Mouse (Mus musculus) lung, embryonic 16.5 days (tissue): ENCODE measurements around the gene Gm9733. TPM values are rescaled to one million over a fixed set of nuclear protein-coding genes. Genes with fewer than 3 reads are reported as not detected.
"Not testable (repeated sequence)": the region's sequence is repeated elsewhere in the genome, so short reads cannot be mapped to it uniquely, and the experiment has no call there.

ENCODE experiments used
- ATAC-seq: fragments of 200-750 bp; cut with Nextera tagmentation; 2 replicates; pipeline ENCODE4 v1.8.0; 2017; ENCODE audit warnings: low read depth, mild to moderate bottlenecking, moderate library complexity
- H3K27ac ChIP-seq: fragments of 300-500 bp; sonication (generic); 2 replicates; pipeline ENCODE4 v1.5.1; 2014; ENCODE audit warnings: mild to moderate bottlenecking, control low read depth, low read length
- H3K27me3 ChIP-seq: fragments of 300-500 bp; sonication (generic); 2 replicates; pipeline ENCODE4 v1.6.1; 2014; ENCODE audit warnings: low read depth, low read length, mixed read lengths; ENCODE audit not compliant: control insufficient read depth, insufficient read depth
- H3K36me3 ChIP-seq: fragments of 300-500 bp; sonication (generic); 2 replicates; pipeline ENCODE4 v1.6.1; 2014; ENCODE audit warnings: low read length; ENCODE audit not compliant: control insufficient read depth, insufficient read depth
- H3K4me1 ChIP-seq: fragments of 300-500 bp; sonication (generic); replicated peaks from 2 replicates; pipeline ENCODE4 v1.6.1; 2014; ENCODE audit warnings: low read length, mixed read lengths; ENCODE audit not compliant: control insufficient read depth, insufficient read depth
- H3K4me2 ChIP-seq: fragments of 300-500 bp; sonication (generic); 2 replicates; pipeline ENCODE4 v1.6.1; 2014; ENCODE audit warnings: low read depth, low read length, control low read depth
- H3K4me3 ChIP-seq: fragments of 300-500 bp; sonication (generic); 2 replicates; pipeline ENCODE4 v1.5.1; 2014; ENCODE audit warnings: mild to moderate bottlenecking, low read length, control low read depth
- H3K9ac ChIP-seq: fragments of 300-500 bp; sonication (generic); 2 replicates; pipeline ENCODE4 v1.6.1; 2014; ENCODE audit warnings: low read length, control low read depth
- H3K9me3 ChIP-seq: fragments of 300-500 bp; sonication (generic); 2 replicates; pipeline ENCODE4 v1.6.1; 2016; ENCODE audit warnings: low read length; ENCODE audit not compliant: control insufficient read depth
- WGBS: fragments of 180-500 bp; shearing (Covaris S2); extraction: QIAGEN DNeasy Blood & Tissue Kit; methylation state at CpG from one replicate; pipeline ENCODE4 v1.1.7; 2014; 5-methylcytosine and 5-hydroxymethylcytosine counted together
- polyA plus RNA-seq: library from polyadenylated mRNA; unstranded; fragments of >200 nt; fragmentation: Nextera tagmentation; extraction: Ambion mirVana; gene quantifications from 2 replicates; pipeline ENCODE4 v1.2.1, GENCODE M21; 2015

Gene Gm9733
- 0.62 and 0.70 TPM in 2 replicates for polyA plus RNA-seq

GRCm38 (mm10) chr3:15332063-15332462 is at the start of gene Gm9733:
Gm9733 (minus strand) TSS chr3:15332302.
- Histone ChIP-seq H3K4me3 (no peak within 1 kb of the TSS), H3K9ac (no peak within 1 kb of the TSS), H3K4me1 (no peaks in the 10 kb centered on the region), H3K4me2 (no peak within 1 kb of the TSS), H3K27ac (no peak within 1 kb of the TSS), H3K36me3 (no peaks in the 10 kb centered on the region), H3K9me3 (no peaks in the 10 kb centered on the region), H3K27me3 (no peaks in the 10 kb centered on the region)
- no peak for ATAC-seq
- 78% methylated on average over 3 of the region's 3 CpGs for WGBS

- H3K27ac ChIP-seq, H3K9me3 ChIP-seq, H3K4me1 ChIP-seq, H3K9ac ChIP-seq, H3K4me2 ChIP-seq, H3K4me3 ChIP-seq, H3K27me3 ChIP-seq, ATAC-seq, H3K36me3 ChIP-seq: not testable (repeated sequence)
- WGBS, result 66% methylated on average over 3 of the region's 3 CpGs
Measured at GRCm38 (mm10) chr3:15355690-15356089, 23.6 kb upstream of the Gm9733 start.

GRCm38 (mm10) chr3:15350318-15350717 is 18.2 kb upstream of the Gm9733 start:
- not testable (repeated sequence) for ATAC-seq, H3K27ac ChIP-seq, H3K4me2 ChIP-seq, H3K27me3 ChIP-seq, H3K4me1 ChIP-seq, H3K4me3 ChIP-seq, H3K9me3 ChIP-seq, H3K36me3 ChIP-seq, H3K9ac ChIP-seq
- 86% methylated on average over 1 of the region's 2 CpGs for WGBS

GRCm38 (mm10) chr3:15345606-15346005 is 13.5 kb upstream of the Gm9733 start:
- H3K27me3 ChIP-seq, H3K36me3 ChIP-seq, H3K4me2 ChIP-seq, ATAC-seq, H3K9ac ChIP-seq, H3K27ac ChIP-seq, H3K4me1 ChIP-seq, H3K9me3 ChIP-seq, H3K4me3 ChIP-seq: not testable (repeated sequence)
- WGBS, result 48% methylated on average over 3 of the region's 3 CpGs

- H3K27ac ChIP-seq, result no peak overlapping the region
- no peak overlapping the region for H3K9ac ChIP-seq
- no peaks in the 10 kb centered on the region for H3K4me1 ChIP-seq
- no peak overlapping the region for H3K4me3 ChIP-seq
- H3K9me3 ChIP-seq, result no peaks in the 10 kb centered on the region
- 42% methylated on average over 1 of the region's 1 CpGs for WGBS
- ATAC-seq, result no peak
- no peaks in the 10 kb centered on the region for H3K36me3 ChIP-seq
- H3K27me3 ChIP-seq, result no peaks in the 10 kb centered on the region
- no peak overlapping the region for H3K4me2 ChIP-seq
Measured at GRCm38 (mm10) chr3:15340287-15340686, 8.2 kb upstream of the Gm9733 start.

- H3K27me3 ChIP-seq, result no peaks in the 10 kb centered on the region
- no peak overlapping the region for H3K4me3 ChIP-seq
- H3K4me2 ChIP-seq, result no peak overlapping the region
- no peaks in the 10 kb centered on the region for H3K36me3 ChIP-seq
- H3K9ac ChIP-seq, result no peak overlapping the region
- no peaks in the 10 kb centered on the region for H3K4me1 ChIP-seq
- no peaks in the 10 kb centered on the region for H3K9me3 ChIP-seq
- H3K27ac ChIP-seq, result no peak overlapping the region
- 68% methylated on average over 2 of the region's 2 CpGs for WGBS
- ATAC-seq, result no peak
Measured at GRCm38 (mm10) chr3:15334182-15334581, 2.1 kb upstream of the Gm9733 start.

GRCm38 (mm10) chr3:15331545-15331944 is 557 bp downstream of the Gm9733 start:
- Histone ChIP-seq H3K4me3 (no peak overlapping the region), H3K9me3 (no peaks in the 10 kb centered on the region), H3K27ac (no peak overlapping the region), H3K4me1 (no peaks in the 10 kb centered on the region), H3K36me3 (no peaks in the 10 kb centered on the region), H3K4me2 (no peak overlapping the region), H3K27me3 (no peaks in the 10 kb centered on the region), H3K9ac (no peak overlapping the region)
- ATAC-seq, result no peak
- 58% methylated on average over 3 of the region's 3 CpGs for WGBS

- H3K27ac ChIP-seq, result no peak overlapping the region
- no peaks in the 10 kb centered on the region for H3K4me1 ChIP-seq
- H3K4me3 ChIP-seq, result no peak overlapping the region
- no peaks in the 10 kb centered on the region for H3K9me3 ChIP-seq
- H3K9ac ChIP-seq, result no peak overlapping the region
- no peaks in the 10 kb centered on the region for H3K36me3 ChIP-seq
- ATAC-seq, result no peak
- no peak overlapping the region for H3K4me2 ChIP-seq
- no peaks in the 10 kb centered on the region for H3K27me3 ChIP-seq
Measured at GRCm38 (mm10) chr3:15329549-15329948, 2.6 kb downstream of the Gm9733 start.

- Histone ChIP-seq H3K27me3 (no peaks in the 10 kb centered on the region), H3K36me3 (no peaks in the 10 kb centered on the region), H3K4me1 (no peaks in the 10 kb centered on the region), H3K9me3 (no peaks in the 10 kb centered on the region), H3K9ac (no peak overlapping the region), H3K4me2 (no peak overlapping the region), H3K4me3 (no peak overlapping the region), H3K27ac (no peak overlapping the region)
- WGBS, result 88% methylated on average over 6 of the region's 6 CpGs
- ATAC-seq, result no peak
Measured at GRCm38 (mm10) chr3:15284424-15285328, 47.4 kb downstream of the Gm9733 start.
